Mouse (Mus musculus) kidney, postnatal 0 days (tissue): Measurements from ENCODE around the gene Kif27. TPM values are rescaled to one million over a fixed set of nuclear protein-coding genes. Genes with fewer than 3 reads are reported as not detected.
"Not testable (repeated sequence)": the region's sequence is repeated elsewhere in the genome, so short reads cannot be mapped to it uniquely, and the experiment has no call there.

Source experiments
- ATAC-seq: fragments of 200-750 bp; cut with Nextera tagmentation; replicated peaks from 2 replicates; pipeline ENCODE4 v1.8.0; 2017; ENCODE audit warnings: low read depth, moderate number of reproducible peaks, moderate TSS enrichment, moderate library complexity; ENCODE audit not compliant: low FRiP score
- DNase-seq: peaks from one replicate; pipeline ENCODE4 v3.0.0-alpha.2; 2016; ENCODE audit warnings: low spot score
- H3K27ac ChIP-seq: fragments of 300-500 bp; sonication (generic); 2 replicates; pipeline ENCODE4 v1.5.1; 2014; ENCODE audit warnings: mild to moderate bottlenecking
- H3K27me3 ChIP-seq: fragments of 300-500 bp; sonication (generic); 2 replicates; pipeline ENCODE4 v1.6.1; 2014; ENCODE audit warnings: low read length, mixed read lengths; ENCODE audit not compliant: insufficient read depth
- H3K36me3 ChIP-seq: fragments of 300-500 bp; sonication (generic); 2 replicates; pipeline ENCODE4 v1.6.1; 2014; ENCODE audit warnings: low read length, mixed read lengths; ENCODE audit not compliant: insufficient read depth
- H3K4me1 ChIP-seq: fragments of 300-500 bp; sonication (generic); replicated peaks from 2 replicates; pipeline ENCODE4 v1.6.1; 2014; ENCODE audit warnings: antibody characterized with exemption, low read length, mixed read lengths; ENCODE audit not compliant: insufficient read depth
- H3K4me2 ChIP-seq: fragments of 300-500 bp; sonication (generic); 2 replicates; pipeline ENCODE4 v1.6.1; 2014; ENCODE audit warnings: mild to moderate bottlenecking, low read length, moderate library complexity, mixed read lengths
- H3K4me3 ChIP-seq: fragments of 300-500 bp; sonication (generic); replicated peaks from 2 replicates; pipeline ENCODE4 v1.5.1; 2014; ENCODE audit warnings: low read depth, low read length
- H3K9ac ChIP-seq: fragments of 300-500 bp; sonication (generic); 2 replicates; pipeline ENCODE4 v1.6.1; 2014; ENCODE audit warnings: low read depth, low read length
- H3K9me3 ChIP-seq: fragments of 300-500 bp; sonication (generic); replicated peaks from 2 replicates; pipeline ENCODE4 v1.6.1; 2016; ENCODE audit warnings: low read length, inconsistent platforms, mixed read lengths
- CTCF ChIP-seq: IDR thresholded peaks from 2 replicates; pipeline ENCODE4 v1.5.1; 2016; ENCODE audit warnings: antibody characterized with exemption, low read depth, mild to moderate bottlenecking, moderate library complexity
- WGBS: fragments of 180-500 bp; shearing (Covaris S2); extraction: QIAGEN DNeasy Blood & Tissue Kit; methylation state at CpG from one replicate; pipeline ENCODE4 v1.1.7; 2014; 5-methylcytosine and 5-hydroxymethylcytosine counted together
- polyA plus RNA-seq: library from polyadenylated mRNA; unstranded; fragments of >200 nt; fragmentation: Nextera tagmentation; extraction: Ambion mirVana; gene quantifications from 2 replicates; pipeline ENCODE4 v1.2.1, GENCODE M21; 2015

The Kif27 gene
- polyA plus RNA-seq, result 0.52 and 0.55 TPM in 2 replicates

DNA sequence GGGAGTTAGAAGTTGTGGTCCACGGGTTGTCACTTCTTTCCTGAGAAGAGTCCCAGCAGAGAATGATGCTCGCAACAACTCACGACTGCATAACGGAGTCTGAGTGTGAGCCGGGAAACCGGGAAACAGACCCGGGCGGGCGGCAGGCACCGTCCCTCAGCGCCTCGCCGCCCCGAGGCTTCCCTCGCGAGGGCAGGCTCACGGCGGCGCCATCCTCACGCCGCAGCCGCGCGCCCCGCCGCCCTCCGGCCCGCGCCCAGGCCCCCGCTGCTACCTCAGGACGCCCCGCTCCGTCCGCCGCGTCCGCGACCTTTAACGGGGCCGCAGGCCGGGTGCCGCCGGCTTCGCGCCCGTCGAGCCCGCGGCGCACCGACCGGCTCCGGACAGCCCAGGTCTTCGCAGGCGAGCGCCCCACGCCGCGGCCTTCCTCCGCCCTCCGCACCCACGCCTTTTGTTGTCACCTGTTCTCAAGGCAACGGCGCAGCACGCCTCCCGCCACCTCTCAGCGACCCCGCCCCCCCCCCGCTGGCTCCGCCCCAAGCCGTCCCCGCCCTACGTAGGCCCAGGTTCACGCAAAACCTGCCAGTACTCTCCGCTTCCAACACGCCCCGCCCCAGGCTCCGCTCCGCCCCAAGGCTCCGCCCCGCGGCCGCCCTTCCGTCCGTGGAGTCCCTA, at the start of gene Kif27:
Gene Kif27, minus strand, starts transcription at position 494 of the 675 bp plus-strand sequence.
- TF ChIP-seq CTCF, result no peak
- no peaks in the 10 kb centered on the region for H3K36me3 ChIP-seq
- peak within 1 kb of the TSS; percentile 56 for H3K4me3 ChIP-seq
- H3K9me3 ChIP-seq, result no peaks in the 10 kb centered on the region
- no peaks in the 10 kb centered on the region for H3K4me1 ChIP-seq
- H3K9ac ChIP-seq, result peak within 1 kb of the TSS; percentile 60
- H3K27me3 ChIP-seq, result no peaks in the 10 kb centered on the region
- H3K27ac ChIP-seq, result 0 out of 2 replicates have a peak within 1 kb of the TSS, but pooled peaks have one; percentile 39
- DNase-seq (peak; percentile 95), ATAC-seq (peak; percentile 98)
- WGBS, result 1% methylated on average over 79 of the region's 85 CpGs
- H3K4me2 ChIP-seq, result peak within 1 kb of the TSS; percentile 91

DNA sequence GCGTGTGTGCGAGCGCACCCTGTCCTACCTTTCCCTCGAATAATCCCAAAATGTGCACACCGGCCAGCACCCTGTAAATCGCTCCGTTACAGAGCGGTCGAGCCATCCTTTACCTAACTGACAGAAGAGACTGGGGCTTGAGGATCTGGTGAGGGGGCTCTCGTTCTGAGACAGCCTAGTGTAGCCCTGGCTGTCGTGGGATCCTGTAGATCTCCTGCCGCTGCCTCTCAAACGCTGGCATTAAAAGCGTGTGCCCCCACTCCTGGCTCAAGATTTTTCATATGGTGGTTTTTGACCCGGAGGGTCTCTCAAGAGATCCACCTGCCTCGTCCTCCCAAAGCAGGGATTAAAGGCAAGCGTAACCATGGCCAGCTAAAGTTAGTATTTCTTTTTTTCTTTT, 44.3 kb upstream of the Kif27 start, which contains the start of gene Hnrnpk:
Gene Hnrnpk, minus strand, starts transcription at position 101 of the 400 bp plus-strand sequence.
- Histone ChIP-seq H3K4me3 (peak within 1 kb of the TSS; percentile 84), H3K9ac (peak within 1 kb of the TSS; percentile 100), H3K27ac (peak within 1 kb of the TSS; percentile 93), H3K4me2 (peak within 1 kb of the TSS; percentile 63)
- not testable (repeated sequence) for DNase-seq, H3K4me1 ChIP-seq, ATAC-seq, H3K27me3 ChIP-seq, H3K9me3 ChIP-seq, H3K36me3 ChIP-seq
- 6% methylated on average over 17 of the region's 17 CpGs for WGBS

DNA sequence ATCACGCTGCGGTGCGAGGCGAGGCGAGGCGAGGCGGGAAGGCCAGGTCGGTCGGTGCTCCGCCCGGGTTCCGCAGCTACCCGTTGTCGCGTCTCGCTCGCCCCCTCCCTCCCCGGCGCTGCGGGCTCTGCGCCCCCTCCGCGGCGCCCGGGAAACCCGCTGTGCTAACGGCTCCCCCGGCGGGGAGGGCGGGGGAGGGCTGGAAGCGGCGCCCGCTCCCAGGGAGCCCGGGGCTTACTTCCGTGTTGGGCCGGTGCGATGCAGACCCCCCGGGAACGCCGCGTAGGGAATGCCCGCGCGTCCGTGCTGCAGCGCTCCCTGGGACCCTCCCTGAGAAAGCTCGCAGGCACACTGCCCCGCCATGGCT, 43.8 kb upstream of the Kif27 start:
- DNase-seq (no peak), ATAC-seq (peak; percentile 67)
- peak overlapping the region; percentile 93 for H3K27ac ChIP-seq
- no peaks in the 10 kb centered on the region for H3K4me1 ChIP-seq
- H3K9ac ChIP-seq, result peak overlapping the region; percentile 100
- H3K4me2 ChIP-seq, result peak overlapping the region; percentile 63
- H3K9me3 ChIP-seq, result no peaks in the 10 kb centered on the region
- peaks cover 1% of the 10 kb centered on the region; the same call in 1 of the 2 replicates for H3K36me3 ChIP-seq
- no peaks in the 10 kb centered on the region for H3K27me3 ChIP-seq
- peak overlapping the region; percentile 84 for H3K4me3 ChIP-seq
- TF ChIP-seq CTCF, result no peak
- 0% methylated on average over 26 of the region's 48 CpGs for WGBS

DNA sequence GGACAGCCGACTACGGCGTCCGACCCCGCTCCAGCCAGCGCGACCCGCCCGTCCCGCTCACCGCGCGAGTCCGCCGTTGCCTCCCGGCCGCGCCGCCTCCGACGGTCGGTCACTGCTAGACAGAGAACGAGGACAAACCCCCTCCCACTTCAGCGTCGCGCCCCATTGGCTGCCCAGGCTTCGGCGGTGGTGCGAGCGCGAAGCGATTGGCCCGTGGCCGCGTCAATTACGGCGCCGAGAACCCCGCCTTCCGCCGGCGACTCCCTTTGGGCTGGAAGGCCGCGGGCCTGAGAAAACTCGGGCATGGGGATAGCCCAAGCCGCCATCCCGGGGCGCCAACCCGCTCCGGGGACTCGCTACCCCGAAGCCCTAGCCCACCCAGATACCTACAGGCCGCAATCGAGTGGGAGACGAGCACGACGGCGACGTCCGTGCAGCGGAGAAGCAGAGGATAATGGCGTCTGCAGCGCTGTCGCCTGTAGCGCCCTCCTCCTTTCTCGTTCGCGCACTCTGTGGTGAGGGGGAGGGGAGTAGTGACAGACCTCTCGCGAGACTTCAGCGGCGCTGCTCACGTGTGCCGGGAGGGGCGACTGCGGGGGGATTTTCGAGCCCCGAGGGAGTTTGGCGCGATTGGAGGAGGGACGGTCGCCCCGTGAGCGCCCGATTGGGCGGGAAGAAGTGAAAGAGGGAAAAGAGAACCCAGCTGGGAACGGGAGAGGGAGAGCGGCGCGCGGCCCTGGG, 43.3 kb upstream of the Kif27 start, which contains the start of gene Rmi1:
Gene Rmi1, plus strand, starts transcription at position 246 of the 741 bp plus-strand sequence.
- no peaks in the 10 kb centered on the region for H3K27me3 ChIP-seq
- H3K4me1 ChIP-seq, result no peaks in the 10 kb centered on the region
- no peaks in the 10 kb centered on the region for H3K9me3 ChIP-seq
- TF ChIP-seq CTCF, result peak; percentile 44
- peak; percentile 93 for ATAC-seq
- peak within 1 kb of the TSS; percentile 100 for H3K9ac ChIP-seq
- peak within 1 kb of the TSS; percentile 75 for H3K4me2 ChIP-seq
- peak; percentile 98 for DNase-seq
- peaks cover 7% of the 10 kb centered on the region for H3K36me3 ChIP-seq
- peak within 1 kb of the TSS; percentile 84 for H3K4me3 ChIP-seq
- WGBS, result under 1% methylated on average over 86 of the region's 91 CpGs
- H3K27ac ChIP-seq, result peak within 1 kb of the TSS; percentile 93

DNA sequence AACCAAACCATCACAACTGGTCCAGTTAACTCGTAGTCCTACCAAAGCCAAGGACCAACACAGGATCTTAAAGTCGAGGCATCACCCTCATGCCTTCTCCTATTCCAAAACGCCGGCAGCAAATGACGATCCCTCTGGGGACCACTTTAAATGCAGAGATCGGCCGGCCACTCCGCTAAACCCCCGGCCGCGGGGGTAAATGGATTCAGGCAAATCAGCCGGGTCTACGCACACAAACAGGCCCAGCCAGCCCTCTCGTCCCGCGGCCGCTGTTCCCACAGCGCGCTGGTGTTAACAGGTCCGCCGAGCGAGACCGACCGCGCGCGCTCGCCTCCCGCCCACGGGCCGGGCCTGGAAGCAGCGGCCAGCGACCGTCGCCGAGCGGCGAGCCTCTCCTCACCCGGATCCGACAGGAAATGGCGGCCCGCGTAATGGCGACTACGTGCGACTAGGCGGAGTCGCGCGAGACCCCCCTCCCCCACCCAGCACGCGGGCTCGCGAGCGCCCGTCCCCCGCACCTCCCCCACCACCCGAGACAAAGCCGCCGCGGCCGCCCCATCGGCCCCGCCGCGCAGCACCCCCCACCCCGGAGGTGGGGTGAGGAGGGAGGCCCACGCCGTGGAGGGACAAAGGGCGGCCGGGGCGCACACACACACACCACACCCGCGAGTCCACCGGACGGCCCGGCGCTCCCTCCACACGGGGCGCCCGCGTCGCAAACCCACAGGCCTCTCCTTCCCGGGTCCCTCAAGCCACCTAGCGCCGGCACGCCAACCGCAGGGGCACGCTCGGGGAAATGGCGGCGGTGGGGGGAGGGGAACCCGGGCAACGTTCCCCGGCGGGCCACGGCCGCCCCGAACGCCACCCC, 42.4 kb upstream of the Kif27 start:
- Histone ChIP-seq H3K4me1 (no peaks in the 10 kb centered on the region), H3K4me3 (peak overlapping the region; percentile 84), H3K9ac (peak overlapping the region; percentile 100), H3K27ac (peak overlapping the region; percentile 93), H3K4me2 (peak overlapping the region; percentile 75), H3K27me3 (no peaks in the 10 kb centered on the region), H3K36me3 (peaks cover 10% of the 10 kb centered on the region), H3K9me3 (no peaks in the 10 kb centered on the region)
- DNase-seq (peak; percentile 79), ATAC-seq (peak; percentile 34)
- 1% methylated on average over 69 of the region's 100 CpGs for WGBS
- peak; percentile 7; the same call in 1 of the 2 replicates for TF ChIP-seq CTCF
